Mouse (Mus musculus): ENCODE measurements at regions not wholly inside any gene's neighbourhood (a gene's known extent, or its start where the extent isn't known, plus 50 kb on each side); places are given as distances from the start of the nearest gene placed in this dataset.

GRCm38 (mm10) chr5:45036430-45036829, 236.9 kb upstream of the Ldb2 start:
- Histone ChIP-seq H3K27ac (replicated peaks; ENCODE audit: insufficient read depth, low read depth, low read length) (no peak overlapping the region), H3K9ac (ENCODE audit: low read depth, low read length) (no peak overlapping the region), H3K79me2 (ENCODE audit: control insufficient read depth, insufficient read depth, low read length) (no peaks in the 10 kb centered on the region), H3K4me3 (ENCODE audit: insufficient read depth, low read depth, low read length) (no peak overlapping the region), H3K27me3 (ENCODE audit: control insufficient read depth, insufficient read depth, low read length) (no peaks in the 10 kb centered on the region), H3K4me1 (ENCODE audit: control insufficient read depth, insufficient read depth, low read length) (no peaks in the 10 kb centered on the region), H3K36me3 (ENCODE audit: control insufficient read depth, insufficient read depth, low read length) (no peaks in the 10 kb centered on the region)
- no peak for DNase-seq (ENCODE audit: extremely low read depth, low read depth, low spot score)
- TF ChIP-seq POLR2A (IDR thresholded peaks at IDR 0.05; ENCODE audit: extremely low read depth, insufficient read depth, low read length), result no peak
- TF ChIP-seq CTCF (IDR thresholded peaks at IDR 0.05; ENCODE audit: low read depth, low read length), result no peak
- WGBS, result 39% methylated on average over 1 of the region's 1 CpGs

GRCm38 (mm10) chr5:45033146-45033545, 233.7 kb upstream of the Ldb2 start:
- Histone ChIP-seq H3K79me2 (ENCODE audit: control insufficient read depth, insufficient read depth, low read length) (no peaks in the 10 kb centered on the region), H3K9ac (ENCODE audit: low read depth, low read length) (no peak overlapping the region), H3K27ac (replicated peaks; ENCODE audit: insufficient read depth, low read depth, low read length) (no peak overlapping the region), H3K4me3 (ENCODE audit: insufficient read depth, low read depth, low read length) (no peak overlapping the region), H3K27me3 (ENCODE audit: control insufficient read depth, insufficient read depth, low read length) (no peaks in the 10 kb centered on the region), H3K4me1 (ENCODE audit: control insufficient read depth, insufficient read depth, low read length) (no peaks in the 10 kb centered on the region), H3K36me3 (ENCODE audit: control insufficient read depth, insufficient read depth, low read length) (no peaks in the 10 kb centered on the region)
- no peak for DNase-seq (ENCODE audit: extremely low read depth, low read depth, low spot score)
- WGBS, result 67% methylated on average over 1 of the region's 1 CpGs
- TF ChIP-seq POLR2A (IDR thresholded peaks at IDR 0.05; ENCODE audit: extremely low read depth, insufficient read depth, low read length), result no peak
- TF ChIP-seq CTCF (IDR thresholded peaks at IDR 0.05; ENCODE audit: low read depth, low read length), result no peak

DNA sequence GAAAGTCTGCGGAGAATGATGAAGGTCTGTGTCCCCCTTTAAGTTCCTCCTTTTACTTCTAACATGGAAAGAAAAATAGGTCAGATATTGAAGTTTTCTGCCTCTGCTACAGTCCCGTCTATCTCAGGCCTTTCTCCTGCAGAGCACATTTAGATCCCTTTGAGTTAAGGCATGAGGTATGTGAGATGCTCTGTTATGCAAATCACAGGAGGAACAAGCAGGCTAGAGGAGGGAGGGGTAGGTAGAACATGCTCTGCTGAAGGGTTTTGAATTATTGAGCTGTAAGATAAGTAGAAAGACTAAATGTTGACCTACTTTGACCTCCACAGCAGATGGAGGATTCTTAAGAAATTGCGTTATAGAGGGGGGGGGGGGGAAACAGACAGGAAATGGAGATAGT, 228.4 kb upstream of the Ldb2 start:
- Histone ChIP-seq H3K27me3 (ENCODE audit: control insufficient read depth, insufficient read depth, low read length) (no peaks in the 10 kb centered on the region), H3K79me2 (ENCODE audit: control insufficient read depth, insufficient read depth, low read length) (no peaks in the 10 kb centered on the region), H3K36me3 (ENCODE audit: control insufficient read depth, insufficient read depth, low read length) (no peaks in the 10 kb centered on the region), H3K4me3 (ENCODE audit: insufficient read depth, low read depth, low read length) (no peak overlapping the region), H3K9ac (ENCODE audit: low read depth, low read length) (no peak overlapping the region), H3K4me1 (ENCODE audit: control insufficient read depth, insufficient read depth, low read length) (no peaks in the 10 kb centered on the region), H3K27ac (replicated peaks; ENCODE audit: insufficient read depth, low read depth, low read length) (no peak overlapping the region)
- WGBS, result 61% methylated on average over 3 of the region's 3 CpGs
- DNase-seq (ENCODE audit: extremely low read depth, low read depth, low spot score), result no peak
- no peak for TF ChIP-seq CTCF (IDR thresholded peaks at IDR 0.05; ENCODE audit: low read depth, low read length)
- TF ChIP-seq POLR2A (IDR thresholded peaks at IDR 0.05; ENCODE audit: extremely low read depth, insufficient read depth, low read length), result no peak

- H3K27ac ChIP-seq (replicated peaks; ENCODE audit: insufficient read depth, low read depth, low read length), result no peak overlapping the region
- no peaks in the 10 kb centered on the region for H3K4me1 ChIP-seq (ENCODE audit: control insufficient read depth, insufficient read depth, low read length)
- H3K36me3 ChIP-seq (ENCODE audit: control insufficient read depth, insufficient read depth, low read length), result no peaks in the 10 kb centered on the region
- H3K27me3 ChIP-seq (ENCODE audit: control insufficient read depth, insufficient read depth, low read length), result no peaks in the 10 kb centered on the region
- TF ChIP-seq POLR2A (IDR thresholded peaks at IDR 0.05; ENCODE audit: extremely low read depth, insufficient read depth, low read length) (no peak), CTCF (IDR thresholded peaks at IDR 0.05; ENCODE audit: low read depth, low read length) (no peak)
- WGBS, result 97% methylated on average over 2 of the region's 2 CpGs
- DNase-seq (ENCODE audit: extremely low read depth, low read depth, low spot score), result no peak
- no peak overlapping the region for H3K9ac ChIP-seq (ENCODE audit: low read depth, low read length)
- no peak overlapping the region for H3K4me3 ChIP-seq (ENCODE audit: insufficient read depth, low read depth, low read length)
- H3K79me2 ChIP-seq (ENCODE audit: control insufficient read depth, insufficient read depth, low read length), result no peaks in the 10 kb centered on the region
These were observed 225.9 kb upstream of the Ldb2 start for GRCm38 (mm10) chr5:45025383-45025782.

DNA sequence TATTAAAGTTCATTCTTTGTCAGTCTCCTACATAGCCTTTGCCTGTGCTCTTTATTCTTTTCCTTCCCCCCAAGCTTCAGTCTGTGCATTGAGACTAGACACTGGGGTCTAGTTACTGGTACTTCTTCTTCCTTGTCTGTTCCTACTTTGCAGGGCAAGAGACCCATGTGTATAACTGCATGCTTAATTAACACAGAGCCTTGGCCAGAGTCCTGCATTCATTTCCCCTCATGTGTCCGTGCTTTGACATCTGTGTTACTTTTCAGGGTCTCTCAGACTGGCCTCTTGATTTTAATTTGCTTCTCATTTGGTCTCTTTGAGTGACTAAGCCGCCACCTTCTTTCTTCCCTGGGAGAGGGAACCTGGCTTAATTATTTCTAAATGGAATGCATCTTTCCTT, 208.4 kb upstream of the Ldb2 start:
- Histone ChIP-seq H3K4me3 (ENCODE audit: insufficient read depth, low read depth, low read length) (no peak overlapping the region), H3K27me3 (ENCODE audit: control insufficient read depth, insufficient read depth, low read length) (no peaks in the 10 kb centered on the region), H3K79me2 (ENCODE audit: control insufficient read depth, insufficient read depth, low read length) (no peaks in the 10 kb centered on the region), H3K27ac (replicated peaks; ENCODE audit: insufficient read depth, low read depth, low read length) (no peak overlapping the region), H3K4me1 (ENCODE audit: control insufficient read depth, insufficient read depth, low read length) (no peaks in the 10 kb centered on the region), H3K9ac (ENCODE audit: low read depth, low read length) (no peak overlapping the region), H3K36me3 (ENCODE audit: control insufficient read depth, insufficient read depth, low read length) (no peaks in the 10 kb centered on the region)
- no peak for DNase-seq (ENCODE audit: extremely low read depth, low read depth, low spot score)
- TF ChIP-seq CTCF (IDR thresholded peaks at IDR 0.05; ENCODE audit: low read depth, low read length) (no peak), POLR2A (IDR thresholded peaks at IDR 0.05; ENCODE audit: extremely low read depth, insufficient read depth, low read length) (no peak)
- 78% methylated on average over 2 of the region's 2 CpGs for WGBS

DNA sequence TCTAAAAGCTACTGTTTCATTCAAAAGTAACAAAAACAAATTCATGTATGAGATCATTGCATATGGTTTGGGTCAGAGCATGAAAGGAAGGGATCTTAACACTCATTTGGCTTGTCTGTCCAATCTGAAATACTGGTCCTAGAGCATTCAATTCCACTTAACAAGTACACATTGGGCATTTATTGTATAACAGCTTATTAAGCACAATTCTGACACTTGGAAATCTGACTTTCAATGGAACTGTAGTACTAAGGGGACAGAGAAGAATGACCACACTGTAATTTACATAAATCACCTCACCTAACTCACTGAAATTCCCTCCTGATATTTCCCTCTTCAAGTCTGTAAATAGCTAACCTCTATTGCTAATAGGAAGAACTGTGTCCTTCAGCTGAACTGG, 201.5 kb upstream of the Ldb2 start:
- Histone ChIP-seq H3K9ac (ENCODE audit: low read depth, low read length) (no peak overlapping the region), H3K27me3 (ENCODE audit: control insufficient read depth, insufficient read depth, low read length) (no peaks in the 10 kb centered on the region), H3K4me3 (ENCODE audit: insufficient read depth, low read depth, low read length) (no peak overlapping the region), H3K27ac (replicated peaks; ENCODE audit: insufficient read depth, low read depth, low read length) (no peak overlapping the region), H3K79me2 (ENCODE audit: control insufficient read depth, insufficient read depth, low read length) (no peaks in the 10 kb centered on the region), H3K36me3 (ENCODE audit: control insufficient read depth, insufficient read depth, low read length) (no peaks in the 10 kb centered on the region), H3K4me1 (ENCODE audit: control insufficient read depth, insufficient read depth, low read length) (no peaks in the 10 kb centered on the region)
- TF ChIP-seq CTCF (IDR thresholded peaks at IDR 0.05; ENCODE audit: low read depth, low read length) (no peak), POLR2A (IDR thresholded peaks at IDR 0.05; ENCODE audit: extremely low read depth, insufficient read depth, low read length) (no peak)
- DNase-seq (ENCODE audit: extremely low read depth, low read depth, low spot score), result no peak

All from liver, adult 2 months (tissue).